Mouse (Mus musculus): Measurements from ENCODE around the gene Gm20662.

The Gm20662 gene

GRCm38 (mm10) chr9:107996049-107996448 is at the start of gene Gm20662:
Gene Gm20662 (plus strand): TSS chr9:107996349.
- no peak for DNase-seq

GRCm38 (mm10) chr9:107947241-107948194 is 48.6 kb upstream of the Gm20662 start:
- DNase-seq, result no peak

GRCm38 (mm10) chr9:107949184-107949921 is 46.8 kb upstream of the Gm20662 start:
- DNase-seq, result no peak

- no peak for DNase-seq
These were observed 46.3 kb upstream of the Gm20662 start, which contains the start of gene Traip for GRCm38 (mm10) chr9:107949922-107950235. Gene Traip (plus strand): TSS chr9:107950136.

- peak; percentile 97 for DNase-seq
These were observed 45.4 kb upstream of the Gm20662 start for GRCm38 (mm10) chr9:107950460-107951355.

- no peak for DNase-seq
These were observed 40.4 kb upstream of the Gm20662 start for GRCm38 (mm10) chr9:107955613-107956289.

GRCm38 (mm10) chr9:107957141-107957540 is 39.0 kb upstream of the Gm20662 start:
- no peak for DNase-seq

GRCm38 (mm10) chr9:107959896-107960295 is 36.3 kb upstream of the Gm20662 start:
- DNase-seq, result no peak

- DNase-seq, result no peak
These were observed 35.2 kb upstream of the Gm20662 start for GRCm38 (mm10) chr9:107960928-107961327.

GRCm38 (mm10) chr9:107961351-107961762 is 34.8 kb upstream of the Gm20662 start:
- no peak for DNase-seq

GRCm38 (mm10) chr9:107961881-107962280 is 34.3 kb upstream of the Gm20662 start:
- no peak for DNase-seq

- no peak for DNase-seq
These were observed 33.2 kb upstream of the Gm20662 start for GRCm38 (mm10) chr9:107962916-107963315.

GRCm38 (mm10) chr9:107963700-107964099 is 32.4 kb upstream of the Gm20662 start:
- DNase-seq, result peak; percentile 88

- no peak for DNase-seq
These were observed 31.5 kb upstream of the Gm20662 start for GRCm38 (mm10) chr9:107964681-107965080.

GRCm38 (mm10) chr9:107966676-107967075 is 29.5 kb upstream of the Gm20662 start:
- no peak for DNase-seq

- peak; percentile 44 for DNase-seq
These were observed 28.7 kb upstream of the Gm20662 start for GRCm38 (mm10) chr9:107967437-107967836.

GRCm38 (mm10) chr9:107968531-107968930 is 27.6 kb upstream of the Gm20662 start:
- DNase-seq, result no peak

- DNase-seq, result no peak
These were observed 25.8 kb upstream of the Gm20662 start for GRCm38 (mm10) chr9:107970311-107970710.

GRCm38 (mm10) chr9:107971690-107972541 is 24.2 kb upstream of the Gm20662 start:
- peak; percentile 54 for DNase-seq

GRCm38 (mm10) chr9:107974491-107975171 is 21.5 kb upstream of the Gm20662 start:
- no peak for DNase-seq

Measured in lung, postnatal 36 days (tissue).